Mouse (Mus musculus): ENCODE results near the gene Igbp1b. TPM values are rescaled to one million over a fixed set of nuclear protein-coding genes. Genes with fewer than 3 reads are reported as not detected.

The Igbp1b gene
- not detected in 2 replicates for polyA plus RNA-seq (2015; fragmentation: Nextera tagmentation; extraction: Ambion mirVana)

- no peak for DNase-seq (ENCODE audit: low spot score)
These were observed at the start of gene Igbp1b for GRCm38 (mm10) chr6:138658516-138658915. TSS of gene Igbp1b (minus strand) at chr6:138658544.

- no peak for DNase-seq (ENCODE audit: low spot score)
These were observed 24.6 kb upstream of the Igbp1b start for GRCm38 (mm10) chr6:138682959-138683358.

GRCm38 (mm10) chr6:138672704-138673141 is 14.4 kb upstream of the Igbp1b start:
- DNase-seq (ENCODE audit: low spot score) = no peak

- no peak for DNase-seq (ENCODE audit: low spot score)
These were observed 7.1 kb upstream of the Igbp1b start for GRCm38 (mm10) chr6:138665416-138665815.

- no peak for DNase-seq (ENCODE audit: low spot score)
These were observed 12.7 kb downstream of the Igbp1b start for GRCm38 (mm10) chr6:138645604-138646003.

- no peak for DNase-seq (ENCODE audit: low spot score)
These were observed 19.0 kb downstream of the Igbp1b start for GRCm38 (mm10) chr6:138639351-138639750.

- no peak for DNase-seq (ENCODE audit: low spot score)
These were observed 37.6 kb downstream of the Igbp1b start for GRCm38 (mm10) chr6:138620786-138621185.

GRCm38 (mm10) chr6:138618396-138618795 is 39.9 kb downstream of the Igbp1b start:
- no peak for DNase-seq (ENCODE audit: low spot score)

Other genes with a start within 250 kb of the Igbp1b start
- 0.92 and 1.1 TPM in 2 replicates for gene Lmo3, start 76.6 kb downstream of the Igbp1b start, polyA plus RNA-seq (2015; fragmentation: Nextera tagmentation; extraction: Ambion mirVana)

Data from thymus, postnatal 0 days (tissue).